Mouse (Mus musculus) WW6 (cell line): ENCODE data around the gene Srp72.

ENCODE experiments used
- DNase-seq: peaks from one replicate; pipeline ENCODE4 v3.0.0-alpha.2; 2013; ENCODE audit warnings: low read depth, low spot score

The Srp72 gene

GRCm38 (mm10) chr5:76974554-76975285, at the start of gene Srp72:
Gene Srp72 (plus strand): TSS chr5:76974683.
- peak; percentile 43 for DNase-seq

- no peak for DNase-seq
Measured at GRCm38 (mm10) chr5:76928124-76928832, 46.2 kb upstream of the Srp72 start.

GRCm38 (mm10) chr5:76929180-76929877, 45.2 kb upstream of the Srp72 start:
- no peak for DNase-seq

- no peak for DNase-seq
Measured at GRCm38 (mm10) chr5:76939717-76940116, 34.8 kb upstream of the Srp72 start.

GRCm38 (mm10) chr5:76941975-76942374, 32.5 kb upstream of the Srp72 start:
- DNase-seq, result no peak

- no peak for DNase-seq
Measured at GRCm38 (mm10) chr5:76942505-76942904, 32.0 kb upstream of the Srp72 start.

GRCm38 (mm10) chr5:76944965-76945677, 29.4 kb upstream of the Srp72 start:
- DNase-seq, result no peak

GRCm38 (mm10) chr5:76945678-76946033, 28.8 kb upstream of the Srp72 start:
- DNase-seq, result no peak

- DNase-seq, result no peak
Measured at GRCm38 (mm10) chr5:76947142-76947541, 27.3 kb upstream of the Srp72 start.

GRCm38 (mm10) chr5:76947758-76948157, 26.7 kb upstream of the Srp72 start:
- no peak for DNase-seq

GRCm38 (mm10) chr5:76950343-76951105, 24.0 kb upstream of the Srp72 start:
- no peak for DNase-seq

GRCm38 (mm10) chr5:76951106-76952027, 23.1 kb upstream of the Srp72 start, which contains the start of the genes Paics and Ppat:
Gene Paics (plus strand): TSS chr5:76951307.
Gene Ppat (minus strand): TSS chr5:76951578.
- DNase-seq, result peak; percentile 95

GRCm38 (mm10) chr5:76952112-76953040, 22.1 kb upstream of the Srp72 start:
- DNase-seq, result no peak

GRCm38 (mm10) chr5:76953794-76954193, 20.7 kb upstream of the Srp72 start:
- no peak for DNase-seq

GRCm38 (mm10) chr5:76954271-76954900, 20.1 kb upstream of the Srp72 start:
- DNase-seq, result no peak

- no peak for DNase-seq
Measured at GRCm38 (mm10) chr5:76955474-76955873, 19.0 kb upstream of the Srp72 start.

GRCm38 (mm10) chr5:76957954-76958353, 16.5 kb upstream of the Srp72 start:
- DNase-seq, result no peak

- DNase-seq, result no peak
Measured at GRCm38 (mm10) chr5:76959587-76959986, 14.9 kb upstream of the Srp72 start.
